Mouse (Mus musculus): Measurements from ENCODE around the gene Hist1h2ac.

Hist1h2ac gene

GRCm38 (mm10) chr13:23685121-23685861, 1.5 kb upstream of the Hist1h2ac start:
- in situ Hi-C loops (cut with MboI; ENCODE audit: low pct_unique_long_range_greater_than_20kb in 1 of 2, low sequenced_read_pairs in 2 of 2, unreplicated experiment in 1 of 2): loop anchor here (10.0 kb wide), 2 partner anchors 50 to 60 kb away; partner anchors contain the start of genes Hist1h1c (in 1 of the 2), Hist1h1e (in 1 of the 2) and Hist1h2be (in 1 of the 2)

DNA sequence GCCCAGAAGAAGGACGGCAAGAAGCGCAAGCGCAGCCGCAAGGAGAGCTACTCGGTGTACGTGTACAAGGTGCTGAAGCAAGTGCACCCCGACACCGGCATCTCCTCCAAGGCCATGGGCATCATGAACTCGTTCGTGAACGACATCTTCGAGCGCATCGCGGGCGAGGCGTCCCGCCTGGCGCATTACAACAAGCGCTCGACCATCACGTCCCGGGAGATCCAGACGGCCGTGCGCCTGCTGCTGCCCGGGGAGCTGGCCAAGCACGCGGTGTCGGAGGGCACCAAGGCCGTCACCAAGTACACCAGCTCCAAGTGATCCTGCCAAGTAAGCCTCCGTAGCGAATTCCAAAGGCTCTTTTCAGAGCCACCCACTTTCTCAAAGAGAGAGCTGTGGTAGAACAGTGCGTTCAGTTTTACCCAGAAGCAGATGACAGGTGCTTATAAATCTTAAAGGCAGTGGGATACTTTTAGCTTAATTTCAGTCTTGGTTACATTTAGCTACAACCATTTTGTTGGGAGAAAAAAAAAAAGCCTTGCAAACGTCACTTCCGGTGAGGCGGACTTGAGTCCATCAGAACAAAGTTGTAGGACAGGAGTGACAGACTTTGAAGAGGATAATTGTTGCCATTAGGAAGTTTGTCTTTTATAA, 672 bp upstream of the Hist1h2ac start:
- in situ Hi-C loops (cut with MboI; ENCODE audit: low pct_unique_long_range_greater_than_20kb in 1 of 2, low sequenced_read_pairs in 2 of 2, unreplicated experiment in 1 of 2): loop anchor here (10.0 kb wide), 2 partner anchors 50 to 60 kb away; partner anchors contain the start of genes Hist1h1c (in 1 of the 2), Hist1h1e (in 1 of the 2) and Hist1h2be (in 1 of the 2)

GRCm38 (mm10) chr13:23682947-23683754, 597 bp downstream of the Hist1h2ac start:
- in situ Hi-C loops (cut with MboI; ENCODE audit: low pct_unique_long_range_greater_than_20kb in 1 of 2, low sequenced_read_pairs in 2 of 2, unreplicated experiment in 1 of 2): loop anchor here (10.0 kb wide), 2 partner anchors 52 to 58 kb away; partner anchors contain the start of genes Hist1h1c (in 1 of the 2), Hist1h1e (in 1 of the 2) and Hist1h2be (in 1 of the 2)

DNA sequence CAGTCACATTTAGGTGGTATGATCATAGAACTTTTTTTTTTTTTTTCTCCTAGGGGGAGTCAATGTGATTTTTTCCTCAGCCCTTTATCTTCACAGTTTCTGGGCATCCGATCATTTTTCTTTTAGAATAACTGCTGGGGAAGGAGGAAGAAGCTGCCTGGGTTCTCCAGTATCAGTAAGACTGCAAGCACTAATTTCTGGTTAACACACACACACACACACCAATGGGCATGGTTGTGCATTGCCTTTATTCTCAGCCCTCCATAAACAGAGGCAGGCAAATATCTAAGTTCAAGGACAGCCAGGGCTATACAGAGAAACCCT, 1.2 kb downstream of the Hist1h2ac start:
- in situ Hi-C loops (cut with MboI; ENCODE audit: low pct_unique_long_range_greater_than_20kb in 1 of 2, low sequenced_read_pairs in 2 of 2, unreplicated experiment in 1 of 2): loop anchor here (10.0 kb wide), 2 partner anchors 52 to 58 kb away; partner anchors contain the start of genes Hist1h1c (in 1 of the 2), Hist1h1e (in 1 of the 2) and Hist1h2be (in 1 of the 2)

- in situ Hi-C loops (cut with MboI; ENCODE audit: low pct_unique_long_range_greater_than_20kb in 1 of 2, low sequenced_read_pairs in 2 of 2, unreplicated experiment in 1 of 2): loop anchor here (10.0 kb wide), 2 partner anchors 53 to 57 kb away; partner anchors contain the start of genes Hist1h1c (in 1 of the 2), Hist1h1e (in 1 of the 2) and Hist1h2be (in 1 of the 2)
Observed at GRCm38 (mm10) chr13:23681990-23682582, 1.7 kb downstream of the Hist1h2ac start.

- in situ Hi-C loops (cut with MboI; ENCODE audit: low pct_unique_long_range_greater_than_20kb in 1 of 2, low sequenced_read_pairs in 2 of 2, unreplicated experiment in 1 of 2): no loop called here
Observed at GRCm38 (mm10) chr13:23662536-23662935, 21.2 kb downstream of the Hist1h2ac start.

DNA sequence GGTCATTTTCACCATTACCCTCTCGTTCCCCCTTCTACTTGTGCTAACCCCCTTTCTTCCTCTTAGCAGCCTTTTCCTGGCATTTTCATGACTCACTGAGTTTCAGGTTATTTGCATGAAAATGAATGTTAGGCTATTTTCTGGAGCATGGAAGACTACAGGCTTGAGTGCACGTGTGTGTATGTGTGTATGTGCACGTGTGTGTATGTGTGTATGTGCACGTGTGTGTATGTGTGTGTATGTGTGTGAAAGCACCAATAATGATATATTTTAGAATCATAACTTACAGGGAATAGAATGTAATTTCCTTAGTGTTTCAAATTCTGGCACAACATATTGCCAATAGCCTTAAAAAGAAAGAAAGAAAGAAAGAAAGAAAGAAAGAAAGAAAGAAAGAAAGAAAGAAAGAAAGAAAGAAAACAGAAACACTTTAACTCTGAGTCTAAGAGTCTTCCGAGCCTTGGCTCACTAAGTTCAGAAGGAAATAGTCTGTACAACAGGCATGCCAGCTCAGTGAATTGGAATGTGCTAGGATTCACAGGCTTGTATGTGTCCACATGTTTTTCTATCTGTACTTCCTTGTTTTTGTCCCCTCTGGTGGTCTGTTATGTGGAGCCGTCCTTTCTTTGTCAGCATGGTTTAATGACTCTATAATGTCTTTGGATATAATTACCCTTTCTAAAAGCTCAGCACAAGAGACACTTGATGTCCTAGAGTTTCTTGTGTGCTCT, 23.9 kb downstream of the Hist1h2ac start:
- in situ Hi-C loops (cut with MboI; ENCODE audit: low pct_unique_long_range_greater_than_20kb in 1 of 2, low sequenced_read_pairs in 2 of 2, unreplicated experiment in 1 of 2): no loop called here
